Mouse (Mus musculus) lung, postnatal 0 days (tissue): ENCODE data around the gene Hspa1a.

Source experiments
- CTCF ChIP-seq: IDR thresholded peaks from 2 replicates; pipeline ENCODE4 v1.5.1; 2016; ENCODE audit warnings: antibody characterized with exemption, mild to moderate bottlenecking
- EP300 ChIP-seq: IDR thresholded peaks from 2 replicates; pipeline ENCODE4 v1.6.1; 2016; ENCODE audit warnings: antibody characterized with exemption, mild to moderate bottlenecking, control low read depth

DNA sequence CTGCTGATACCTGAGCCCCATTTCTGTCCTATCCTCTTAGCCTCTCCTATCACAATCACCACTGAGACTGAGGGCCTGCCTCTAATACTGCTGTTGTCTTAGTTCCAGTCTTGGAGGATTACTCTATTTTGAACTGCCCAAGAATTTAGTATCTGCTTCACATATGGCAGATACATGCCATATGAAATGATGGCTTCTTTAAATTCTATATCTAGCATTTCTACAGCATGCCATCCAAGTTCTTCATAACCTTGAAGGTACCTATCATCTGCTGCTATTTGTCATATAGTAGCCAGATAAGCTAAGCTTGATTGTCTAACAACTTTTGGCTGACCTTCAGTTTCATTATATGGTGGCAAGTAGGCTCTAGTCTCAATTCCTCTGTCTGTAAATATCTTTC is 22.8 kb upstream of the Hspa1a start:
- TF ChIP-seq CTCF, result no peak
- no peak for TF ChIP-seq EP300
